Mouse (Mus musculus) E14TG2a.4 (cell line): Measurements from ENCODE around the gene Gnaz.

ENCODE experiments used
- CTCF ChIP-seq: conservative IDR thresholded peaks from 2 replicates; pipeline ENCODE4 v1.5.1; 2014; ENCODE audit warnings: low read length
- NANOG ChIP-seq: IDR thresholded peaks from 2 replicates; pipeline ENCODE4 v1.6.1; 2014; ENCODE audit warnings: borderline replicate concordance, low read length, mixed read lengths
- POU5F1 ChIP-seq: IDR thresholded peaks from 2 replicates; pipeline ENCODE4 v1.6.1; 2014; ENCODE audit warnings: low read length, borderline replicate concordance

GRCm38 (mm10) chr10:74983176-74983575, 16.2 kb downstream of the Gnaz start:
- TF ChIP-seq CTCF: no peak
- TF ChIP-seq POU5F1: no peak
- no peak for TF ChIP-seq NANOG
